Mouse (Mus musculus) midbrain, embryonic 13.5 days (tissue): ENCODE results near the gene Pelo. TPM values are rescaled to one million over a fixed set of nuclear protein-coding genes. Genes with fewer than 3 reads are reported as not detected.

ENCODE experiments used
- ATAC-seq: fragments of 200-750 bp; cut with Nextera tagmentation; 2 replicates; pipeline ENCODE4 v1.8.0; 2017; ENCODE audit warnings: mild to moderate bottlenecking, moderate TSS enrichment, moderate library complexity
- H3K27ac ChIP-seq: fragments of 300-500 bp; sonication (generic); 2 replicates; pipeline ENCODE4 v1.5.1; 2015; ENCODE audit warnings: inconsistent platforms, mild to moderate bottlenecking, moderate library complexity
- H3K27me3 ChIP-seq: fragments of 300-500 bp; sonication (generic); 2 replicates; pipeline ENCODE4 v1.6.1; 2015; ENCODE audit warnings: mild to moderate bottlenecking, inconsistent platforms
- H3K36me3 ChIP-seq: fragments of 300-500 bp; sonication (generic); 2 replicates; pipeline ENCODE4 v1.6.1; 2015; ENCODE audit warnings: mild to moderate bottlenecking, inconsistent platforms
- H3K4me1 ChIP-seq: fragments of 300-500 bp; sonication (generic); replicated peaks from 2 replicates; pipeline ENCODE4 v1.6.1; 2015; ENCODE audit warnings: inconsistent platforms
- H3K4me2 ChIP-seq: fragments of 300-500 bp; sonication (generic); replicated peaks from 2 replicates; pipeline ENCODE4 v1.6.1; 2015; ENCODE audit warnings: moderate library complexity, mild to moderate bottlenecking, inconsistent platforms
- H3K4me3 ChIP-seq: fragments of 300-500 bp; sonication (generic); replicated peaks from 2 replicates; pipeline ENCODE4 v1.5.1; 2015; ENCODE audit warnings: mild to moderate bottlenecking, inconsistent platforms
- H3K9ac ChIP-seq: fragments of 300-500 bp; sonication (generic); replicated peaks from 2 replicates; pipeline ENCODE4 v1.6.1; 2015; ENCODE audit warnings: mild to moderate bottlenecking, inconsistent platforms
- H3K9me3 ChIP-seq: fragments of 300-500 bp; sonication (generic); 2 replicates; pipeline ENCODE4 v1.6.1; 2016; ENCODE audit warnings: mild to moderate bottlenecking, inconsistent platforms
- WGBS: fragments of 180-500 bp; shearing (Covaris S2); methylation state at CpG from one replicate; pipeline ENCODE4 v1.1.7; 2015; 5-methylcytosine and 5-hydroxymethylcytosine counted together
- polyA plus RNA-seq: library from polyadenylated mRNA; unstranded; fragments of >200 nt; fragmentation: Nextera tagmentation; extraction: Ambion mirVana; gene quantifications from 2 replicates; pipeline ENCODE4 v1.2.1, GENCODE M21; 2015

Pelo gene
- polyA plus RNA-seq, 1 experiment from 2014 or later = 4.4 TPM

DNA sequence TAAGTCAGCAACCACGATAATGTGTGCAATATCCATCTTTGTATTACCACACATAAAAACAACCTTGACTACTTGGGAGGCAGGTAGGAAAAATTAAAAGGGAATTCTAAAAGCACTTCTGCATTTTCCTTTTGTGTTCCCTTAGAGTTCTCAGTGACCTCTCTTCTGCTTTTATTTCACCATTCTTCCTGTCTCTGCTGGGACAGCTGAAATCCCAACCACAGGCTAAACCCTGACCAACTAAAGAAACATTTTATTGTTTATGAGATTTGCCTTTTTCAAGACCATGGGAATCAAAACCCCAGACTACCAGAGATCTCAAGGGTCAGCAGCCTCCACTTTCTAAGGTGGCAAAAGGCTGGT, 22.0 kb downstream of the Pelo start:
- H3K4me1 ChIP-seq = no peaks in the 10 kb centered on the region
- no peaks in the 10 kb centered on the region for H3K36me3 ChIP-seq
- no peak overlapping the region for H3K4me3 ChIP-seq
- H3K27ac ChIP-seq = no peak overlapping the region
- no peak overlapping the region for H3K9ac ChIP-seq
- H3K9me3 ChIP-seq = no peaks in the 10 kb centered on the region
- H3K27me3 ChIP-seq = no peaks in the 10 kb centered on the region
- no peak overlapping the region for H3K4me2 ChIP-seq
- WGBS = 100% methylated on average over 1 of the region's 1 CpGs
- ATAC-seq = no peak

DNA sequence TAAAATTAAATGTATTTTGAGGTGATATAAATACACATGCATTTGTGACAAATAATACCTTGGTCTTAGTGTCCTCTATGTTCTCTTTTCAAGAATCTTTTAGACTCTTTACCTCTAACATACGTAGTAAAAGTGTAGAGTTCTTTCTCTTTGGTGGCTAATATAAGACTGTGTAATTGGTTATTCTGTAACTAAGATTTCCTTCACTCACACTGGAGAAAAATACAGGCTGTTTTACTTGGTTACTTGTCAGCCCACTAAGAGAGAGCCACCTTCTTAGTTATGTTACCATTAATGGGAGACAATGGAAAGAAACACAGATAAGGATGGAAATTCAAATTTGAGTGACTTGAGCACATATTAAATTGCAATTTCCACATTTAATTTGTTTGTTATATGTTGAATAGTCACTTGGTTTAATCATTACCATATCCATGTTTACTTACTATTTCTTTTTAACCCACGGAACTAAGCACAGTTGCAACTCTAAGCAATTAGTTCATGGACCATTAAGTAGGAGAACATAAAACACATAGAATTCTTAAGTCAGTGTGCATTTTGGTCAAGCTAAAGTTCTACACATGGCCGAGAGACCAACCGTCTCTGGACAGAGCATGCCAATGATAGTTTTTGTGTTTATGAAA, 22.5 kb downstream of the Pelo start:
- 94% methylated on average over 4 of the region's 4 CpGs for WGBS
- no peak overlapping the region for H3K27ac ChIP-seq
- no peak for ATAC-seq
- H3K36me3 ChIP-seq = no peaks in the 10 kb centered on the region
- H3K4me1 ChIP-seq = no peaks in the 10 kb centered on the region
- no peaks in the 10 kb centered on the region for H3K9me3 ChIP-seq
- no peaks in the 10 kb centered on the region for H3K27me3 ChIP-seq
- no peak overlapping the region for H3K9ac ChIP-seq
- no peak overlapping the region for H3K4me3 ChIP-seq
- no peak overlapping the region for H3K4me2 ChIP-seq

DNA sequence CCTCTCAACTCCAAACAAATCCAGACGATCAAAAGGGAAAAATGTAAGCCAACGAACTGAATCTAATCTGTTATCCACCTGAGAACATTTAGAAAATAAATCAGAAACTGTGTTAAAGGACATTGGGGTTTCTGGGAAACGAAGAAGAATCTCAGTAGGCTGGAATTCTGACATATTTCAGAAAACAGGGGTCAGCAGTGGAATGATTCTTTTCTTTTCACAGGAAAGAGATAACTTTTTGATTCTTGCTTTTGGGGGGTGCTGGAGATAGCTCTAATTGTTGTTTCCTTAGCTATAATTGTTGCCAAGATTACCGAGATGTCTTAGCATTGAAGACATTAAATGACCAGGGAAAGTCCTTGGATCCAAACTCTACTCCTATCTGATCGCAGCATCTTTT, 32.4 kb downstream of the Pelo start:
- Histone ChIP-seq H3K9me3 (no peaks in the 10 kb centered on the region), H3K27ac (no peak overlapping the region), H3K4me1 (no peaks in the 10 kb centered on the region), H3K36me3 (no peaks in the 10 kb centered on the region), H3K4me3 (no peak overlapping the region), H3K27me3 (no peaks in the 10 kb centered on the region), H3K9ac (no peak overlapping the region), H3K4me2 (no peak overlapping the region)
- 90% methylated on average over 5 of the region's 5 CpGs for WGBS
- no peak for ATAC-seq

DNA sequence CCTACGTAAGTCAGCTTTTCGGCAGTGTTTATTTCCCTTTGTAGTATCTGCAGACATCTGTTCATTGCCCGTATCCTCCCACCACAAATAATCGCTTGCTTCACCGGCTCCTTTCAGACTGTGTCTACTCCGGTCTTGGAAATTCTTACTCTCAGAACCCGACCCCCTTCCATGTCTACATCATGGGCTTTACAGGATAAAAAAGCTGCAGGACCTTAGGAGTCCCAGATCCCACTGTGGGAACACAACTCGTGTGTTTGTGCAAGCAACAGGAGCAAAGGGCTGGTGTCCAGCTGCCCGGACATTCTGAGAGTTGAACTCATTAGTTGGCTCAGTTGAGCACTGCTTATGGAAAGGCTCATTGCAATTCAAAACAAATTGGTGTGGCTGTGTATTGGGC, 35.2 kb downstream of the Pelo start:
- Histone ChIP-seq H3K27me3 (no peaks in the 10 kb centered on the region), H3K9ac (no peak overlapping the region), H3K9me3 (no peaks in the 10 kb centered on the region), H3K27ac (no peak overlapping the region), H3K4me1 (no peaks in the 10 kb centered on the region), H3K4me3 (no peak overlapping the region), H3K36me3 (no peaks in the 10 kb centered on the region), H3K4me2 (no peak overlapping the region)
- ATAC-seq = peak; percentile 40; the same call in 1 of the 2 replicates
- WGBS = 32% methylated on average over 9 of the region's 9 CpGs

DNA sequence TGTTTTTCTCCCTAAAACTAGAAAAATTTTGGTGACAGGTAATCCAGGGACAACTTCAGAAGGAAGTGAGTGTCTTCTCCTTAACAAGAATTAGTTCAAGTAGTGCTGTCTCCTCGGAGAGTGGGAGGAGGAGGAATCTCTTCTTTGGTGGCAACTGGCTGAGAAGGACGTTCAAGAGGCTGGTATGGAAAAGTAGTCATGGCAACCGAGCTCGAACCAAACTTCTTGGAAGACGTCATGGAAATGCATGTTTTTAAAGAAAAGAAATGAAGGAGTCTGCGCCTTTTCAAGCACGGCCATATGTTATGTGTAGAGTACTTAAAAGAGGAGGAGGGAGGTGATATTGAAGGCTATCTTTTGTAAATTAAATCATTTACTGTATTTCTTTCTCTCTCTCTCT, 37.4 kb downstream of the Pelo start:
- no peak overlapping the region for H3K4me2 ChIP-seq
- H3K36me3 ChIP-seq = no peaks in the 10 kb centered on the region
- no peaks in the 10 kb centered on the region for H3K4me1 ChIP-seq
- no peaks in the 10 kb centered on the region for H3K9me3 ChIP-seq
- H3K27ac ChIP-seq = no peak overlapping the region
- H3K27me3 ChIP-seq = no peaks in the 10 kb centered on the region
- ATAC-seq = no peak
- WGBS = 64% methylated on average over 7 of the region's 7 CpGs
- no peak overlapping the region for H3K4me3 ChIP-seq
- no peak overlapping the region for H3K9ac ChIP-seq

DNA sequence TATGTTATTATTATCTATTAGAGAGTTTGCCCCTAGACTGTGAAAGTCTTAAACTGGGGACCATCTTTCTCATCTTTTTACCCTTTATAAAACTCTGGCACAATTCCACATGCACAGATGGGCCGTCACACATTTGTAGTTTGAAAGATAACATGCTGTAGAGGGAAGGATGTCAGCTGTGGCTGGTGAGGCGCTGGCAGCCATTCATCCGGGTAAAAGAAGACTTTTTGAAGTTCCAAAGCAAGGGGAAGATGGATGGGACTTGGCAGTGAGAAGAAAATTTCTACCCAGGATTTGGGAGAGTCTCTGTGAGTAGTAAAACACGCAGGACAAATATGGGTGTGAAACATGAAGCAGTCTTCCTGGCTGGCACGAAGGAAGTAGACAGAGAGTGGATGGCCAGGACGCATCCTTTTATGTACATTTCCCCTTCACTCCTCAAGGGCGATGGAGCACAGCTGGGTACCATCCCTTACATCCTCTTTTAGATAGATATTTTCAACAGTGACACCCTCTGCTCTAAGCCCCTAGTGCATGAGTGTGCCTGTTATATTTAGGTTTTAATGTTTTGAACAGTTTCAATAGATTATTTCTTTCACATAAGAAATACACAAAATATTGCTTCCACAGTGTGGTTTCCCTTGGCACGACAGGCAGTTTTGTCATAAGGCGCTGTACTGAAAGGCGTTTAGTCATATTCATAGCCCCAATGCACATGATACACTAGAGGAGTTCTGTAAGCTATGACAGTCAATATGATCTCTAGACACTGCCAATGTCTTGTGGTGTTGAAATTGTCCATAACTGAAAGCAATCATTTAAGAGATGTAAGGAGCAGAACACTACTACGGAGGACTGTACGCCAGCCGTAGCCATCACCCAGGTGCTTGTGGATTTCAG, 39.1 kb downstream of the Pelo start:
- H3K27ac ChIP-seq = no peak overlapping the region
- ATAC-seq = no peak

DNA sequence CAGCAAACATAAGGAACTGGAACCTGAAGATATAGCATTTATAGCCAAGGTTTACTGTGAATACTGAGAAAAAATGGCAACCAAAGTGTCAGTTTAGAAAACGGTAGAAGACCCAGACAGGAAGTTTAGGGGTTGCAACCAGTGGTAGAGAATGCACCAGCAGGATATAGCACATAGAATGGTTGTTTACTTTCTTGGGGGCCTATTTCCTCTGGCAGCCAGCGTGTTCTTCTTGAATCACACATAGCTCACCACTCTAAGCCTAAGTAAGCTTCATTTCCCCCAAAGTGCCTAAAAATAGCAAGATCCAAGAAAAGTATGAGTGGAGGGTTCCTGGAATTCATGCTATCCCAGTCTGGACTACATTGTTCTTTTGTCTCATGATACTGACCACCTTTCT, 47.3 kb downstream of the Pelo start:
- no peaks in the 10 kb centered on the region for H3K27me3 ChIP-seq
- no peaks in the 10 kb centered on the region for H3K9me3 ChIP-seq
- H3K4me3 ChIP-seq = no peak overlapping the region
- no peak overlapping the region for H3K4me2 ChIP-seq
- no peaks in the 10 kb centered on the region for H3K36me3 ChIP-seq
- no peak for ATAC-seq
- H3K27ac ChIP-seq = no peak overlapping the region
- H3K4me1 ChIP-seq = no peaks in the 10 kb centered on the region
- H3K9ac ChIP-seq = no peak overlapping the region
- WGBS = 79% methylated on average over 2 of the region's 2 CpGs

More for the DNA sequence above, 39.1 kb downstream of the Pelo start:
- H3K9me3 ChIP-seq = no peaks in the 10 kb centered on the region
- H3K4me2 ChIP-seq = no peak overlapping the region
- H3K36me3 ChIP-seq = no peaks in the 10 kb centered on the region
- H3K9ac ChIP-seq = no peak overlapping the region
- H3K27me3 ChIP-seq = no peaks in the 10 kb centered on the region
- H3K4me3 ChIP-seq = no peak overlapping the region
- WGBS = 91% methylated on average over 13 of the region's 13 CpGs
- no peaks in the 10 kb centered on the region for H3K4me1 ChIP-seq

Other genes with a start within 250 kb of the Pelo start
- 1.6 and 2.3 TPM in 2 replicates for gene Itga2, start 158.1 kb downstream of the Pelo start, polyA plus RNA-seq
- 2.1 and 3.0 TPM in 2 replicates for gene Gm49395, start 11.7 kb upstream of the Pelo start, polyA plus RNA-seq
- gene Itga1, start 11.8 kb upstream of the Pelo start, polyA plus RNA-seq = 5.6 and 6.4 TPM in 2 replicates